In the genomic region with DNA sequence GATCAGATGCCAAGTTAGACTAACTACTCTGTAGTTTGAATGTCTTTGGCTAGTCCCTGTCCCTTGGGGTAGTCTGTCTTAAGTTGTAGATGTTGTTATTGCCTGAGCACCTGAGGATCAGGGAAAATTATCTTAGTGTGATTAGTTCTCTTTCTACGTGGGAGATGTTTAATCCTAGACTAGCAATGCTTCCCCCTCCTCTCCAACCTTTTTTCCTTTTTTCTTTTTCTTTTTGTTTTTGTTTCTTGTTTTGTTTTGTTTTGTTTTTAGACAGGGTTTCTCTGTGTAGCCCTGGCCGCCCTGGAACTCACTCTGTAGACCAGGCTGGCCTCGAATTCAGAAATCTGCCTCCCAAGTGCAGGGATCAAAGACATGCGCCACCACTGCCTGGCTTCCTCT, we compare ENCODE assay signal across 8 mouse cellular contexts. TPM values are rescaled to one million over a fixed set of nuclear protein-coding genes. Genes with fewer than 3 reads are reported as not detected.
DNase-seq lines count a peak whose midpoint lies in the region; ATAC-seq lines count a peak whose summit lies in the region.

A gene (minus strand): TSS at position 100 of the 399 bp plus-strand sequence.

- H3K4me2 ChIP-seq in midbrain, embryonic 16.5 days (ENCODE audit: low read length), result peak within 1 kb of the TSS; percentile 93

- peak within 1 kb of the TSS; percentile 99 for H3K27ac ChIP-seq in heart, embryonic 10.5 days
- peak within 1 kb of the TSS; percentile 94 for H3K27ac ChIP-seq in midbrain, embryonic 16.5 days (ENCODE audit: low read length)

- peaks cover 20% of the 10 kb centered on the region for H3K4me1 ChIP-seq in heart, embryonic 10.5 days
- H3K4me1 ChIP-seq in midbrain, embryonic 16.5 days (ENCODE audit: control insufficient read depth, insufficient read depth, low read length), result peaks cover 13% of the 10 kb centered on the region

- H3K36me3 ChIP-seq in heart, embryonic 10.5 days, result peaks cover 7% of the 10 kb centered on the region
- no peaks in the 10 kb centered on the region for H3K36me3 ChIP-seq in midbrain, embryonic 16.5 days (ENCODE audit: control insufficient read depth, insufficient read depth, low read length)

- DNase-seq in left cerebral cortex, adult 18-20 months (ENCODE audit: low spot score in 2 of 2), result no peak
- no peak for DNase-seq in left cerebral cortex, adult 9 months (ENCODE audit: low spot score in 2 of 2)
- DNase-seq in heart, embryonic 10.5 days (ENCODE audit: low spot score), result no peak
- no peak for DNase-seq in layer of hippocampus, postnatal 36 days
- no peak for DNase-seq in urinary bladder, postnatal 4 days (ENCODE audit: low spot score in 2 of 2)
- DNase-seq in spleen, adult 12 weeks (ENCODE audit: low spot score), result no peak

- no peak for ATAC-seq in common myeloid progenitor, adult 5-6 weeks (replicated peaks; ENCODE audit: low read depth, poor library complexity, severe bottlenecking)
- ATAC-seq in midbrain, embryonic 16.5 days, result no peak

- no peaks in the 10 kb centered on the region for H3K27me3 ChIP-seq in heart, embryonic 10.5 days (ENCODE audit: insufficient read depth, poor library complexity, severe bottlenecking)
- no peaks in the 10 kb centered on the region for H3K27me3 ChIP-seq in midbrain, embryonic 16.5 days (ENCODE audit: control insufficient read depth, insufficient read depth, low read depth, low read length)

- peak within 1 kb of the TSS; percentile 93 for H3K9ac ChIP-seq in midbrain, embryonic 16.5 days (ENCODE audit: low read depth, low read length)

- no peaks in the 10 kb centered on the region for H3K9me3 ChIP-seq in heart, embryonic 10.5 days
- no peaks in the 10 kb centered on the region for H3K9me3 ChIP-seq in midbrain, embryonic 16.5 days (replicated peaks; ENCODE audit: control insufficient read depth, low read length, poor library complexity, severe bottlenecking)

- 56% methylated on average over 4 of the region's 4 CpGs for WGBS in heart, embryonic 10.5 days
- WGBS in midbrain, embryonic 16.5 days, result 65% methylated on average over 4 of the region's 4 CpGs

- H3K4me3 ChIP-seq in heart, embryonic 10.5 days, result peak within 1 kb of the TSS; percentile 88
- peak within 1 kb of the TSS; percentile 83 for H3K4me3 ChIP-seq in midbrain, embryonic 16.5 days (ENCODE audit: low read depth, low read length)

RNA-seq across cellular contexts. Expression of the gene that starts here (rescaled TPM):
- total RNA-seq in left cerebral cortex, adult 18-20 months (2021), result 10 to 100 TPM; 68.2 to 70.0 TPM
- total RNA-seq in common myeloid progenitor, adult 5-6 weeks (2017), result 50.9 and 53.3 TPM in 2 replicates
- polyA plus RNA-seq in heart, embryonic 10.5 days (2016; fragmentation: Nextera tagmentation; extraction: Ambion mirVana), result 76.7 and 99.6 TPM in 2 replicates
- total RNA-seq in layer of hippocampus, postnatal 36 days (2021), result 10 to 100 TPM; 65.2 to 73.8 TPM
- 93.0 and 102 TPM in 2 replicates for polyA plus RNA-seq in midbrain, embryonic 16.5 days (2015; fragmentation: Nextera tagmentation; extraction: Ambion mirVana)
